Mouse (Mus musculus) midbrain, embryonic 10.5 days (tissue): ENCODE results near the gene Sstr4. TPM values are rescaled to one million over a fixed set of nuclear protein-coding genes. Genes with fewer than 3 reads are reported as not detected.

ENCODE experiments used
- DNase-seq: peaks from one replicate; pipeline ENCODE4 v3.0.0-alpha.2; 2017; ENCODE audit warnings: low spot score
- H3K27ac ChIP-seq: fragments of 300-500 bp; sonication (generic); replicated peaks from 2 replicates; pipeline ENCODE4 v1.5.1; 2016; ENCODE audit warnings: mild to moderate bottlenecking
- H3K27me3 ChIP-seq: fragments of 300-500 bp; sonication (generic); 2 replicates; pipeline ENCODE4 v1.6.1; 2016; ENCODE audit warnings: low read depth, mild to moderate bottlenecking; ENCODE audit not compliant: poor library complexity, severe bottlenecking
- H3K36me3 ChIP-seq: fragments of 300-500 bp; sonication (generic); 2 replicates; pipeline ENCODE4 v1.6.1; 2016; ENCODE audit warnings: mild to moderate bottlenecking, moderate library complexity
- H3K4me1 ChIP-seq: fragments of 300-500 bp; sonication (generic); 2 replicates; pipeline ENCODE4 v1.6.1; 2016
- H3K4me3 ChIP-seq: fragments of 300-500 bp; sonication (generic); 2 replicates; pipeline ENCODE4 v1.5.1; 2016; ENCODE audit warnings: mild to moderate bottlenecking, moderate library complexity
- H3K9me3 ChIP-seq: fragments of 300-500 bp; sonication (generic); replicated peaks from 2 replicates; pipeline ENCODE4 v1.6.1; 2016; ENCODE audit warnings: mild to moderate bottlenecking
- WGBS: fragments of 180-500 bp; shearing (Covaris S2); methylation state at CpG from one replicate; pipeline ENCODE4 v1.1.7; 2016; 5-methylcytosine and 5-hydroxymethylcytosine counted together
- polyA plus RNA-seq: library from polyadenylated mRNA; unstranded; fragments of >200 nt; fragmentation: Nextera tagmentation; extraction: Ambion mirVana; gene quantifications from 2 replicates; pipeline ENCODE4 v1.2.1, GENCODE M21; 2016

The Sstr4 gene
- polyA plus RNA-seq, 1 experiment from 2014 or later, result 0.51 TPM

DNA sequence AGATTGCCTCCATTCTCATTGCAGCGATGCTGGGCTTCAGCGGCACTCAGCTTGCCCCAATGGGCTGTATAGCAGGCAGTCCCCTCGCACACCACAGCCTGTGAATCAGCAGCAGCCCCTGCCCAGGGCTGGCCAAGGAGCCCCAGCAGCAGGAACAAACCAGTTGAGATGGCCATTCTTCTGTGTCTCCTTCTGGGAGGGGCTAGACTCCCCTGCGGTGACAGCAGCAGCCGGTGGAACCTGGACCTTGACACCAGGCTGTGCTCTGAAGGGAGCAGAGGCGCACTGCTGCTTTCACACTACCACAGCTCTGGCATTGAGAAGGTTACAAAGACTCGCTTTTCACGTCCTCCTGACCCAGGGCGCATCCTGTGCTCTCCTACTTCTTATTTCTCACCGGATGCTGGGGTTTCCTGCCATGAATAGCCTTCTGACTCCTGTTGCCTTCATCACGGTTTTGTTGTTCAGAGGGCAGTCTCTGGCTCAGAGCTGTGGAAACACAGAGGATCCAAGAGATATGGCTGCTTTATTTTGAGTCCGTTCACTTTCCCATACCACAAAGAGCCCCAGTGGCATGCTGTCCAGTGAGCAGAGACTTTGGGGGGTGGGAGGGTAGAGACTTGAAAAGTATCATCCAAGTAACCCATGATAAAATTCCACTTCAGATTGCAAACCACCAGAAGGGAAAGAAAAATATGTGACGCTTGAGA is 48.3 kb downstream of the Sstr4 start, which contains the start of gene Cd93:
Gene Cd93, minus strand, starts transcription at position 315 of the 710 bp plus-strand sequence.
- 63% methylated on average over 13 of the region's 13 CpGs for WGBS
- H3K27ac ChIP-seq, result peak within 1 kb of the TSS; percentile 57
- H3K4me1 ChIP-seq, result 0 out of 2 replicates have a peak, but pooled peaks cover 4% of the 10 kb centered on the region
- DNase-seq, result peak; percentile 14
- no peaks in the 10 kb centered on the region for H3K36me3 ChIP-seq
- H3K9me3 ChIP-seq, result no peaks in the 10 kb centered on the region
- H3K4me3 ChIP-seq, result peak within 1 kb of the TSS; percentile 26; the same call in 1 of the 2 replicates
- H3K27me3 ChIP-seq, result no peaks in the 10 kb centered on the region

DNA sequence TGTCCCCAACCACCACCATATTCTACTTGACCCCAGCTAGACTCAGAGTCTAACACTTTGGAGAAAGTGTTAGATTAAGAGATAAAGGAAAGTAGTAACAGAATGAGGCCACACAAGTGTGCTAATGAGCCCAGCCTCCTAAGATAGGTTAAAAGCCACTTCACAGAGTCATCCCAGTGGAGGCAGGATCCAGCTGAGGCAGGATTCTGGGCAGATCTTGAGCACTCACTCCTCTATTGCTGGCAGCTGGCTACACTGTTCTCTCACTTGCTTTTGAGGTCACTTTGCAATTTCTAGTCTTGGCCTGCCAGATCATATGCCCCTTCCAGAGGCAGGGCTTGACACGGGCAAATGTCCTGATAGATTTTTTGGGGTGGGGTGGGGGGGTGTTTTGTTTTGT is 49.3 kb downstream of the Sstr4 start:
- WGBS, result 85% methylated on average over 1 of the region's 1 CpGs

DNA sequence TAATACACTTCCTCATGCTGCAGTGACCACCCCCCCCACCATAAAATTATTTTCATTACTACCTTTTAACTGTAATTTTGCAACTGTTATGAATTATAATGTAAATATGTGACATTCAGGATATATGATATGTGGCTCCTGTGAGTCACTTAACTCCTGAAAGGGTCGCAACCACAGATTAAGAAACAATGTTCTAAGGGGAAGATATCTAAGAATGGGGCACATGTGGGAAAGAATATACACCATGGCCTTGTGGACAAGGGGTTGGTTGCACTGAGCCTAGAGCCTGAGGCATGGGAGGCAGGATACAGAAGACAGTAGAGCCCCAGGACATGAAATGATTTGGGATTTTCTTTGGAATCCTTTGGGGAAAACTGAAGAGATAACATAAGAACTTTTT is 50.5 kb downstream of the Sstr4 start:
- no peaks in the 10 kb centered on the region for H3K9me3 ChIP-seq
- H3K27ac ChIP-seq, result no peak overlapping the region
- DNase-seq, result no peak
- H3K27me3 ChIP-seq, result no peaks in the 10 kb centered on the region
- H3K36me3 ChIP-seq, result no peaks in the 10 kb centered on the region
- H3K4me3 ChIP-seq, result no peak overlapping the region
- H3K4me1 ChIP-seq, result 0 out of 2 replicates have a peak, but pooled peaks cover 4% of the 10 kb centered on the region
- WGBS, result 96% methylated on average over 1 of the region's 1 CpGs

More for the DNA sequence above, 49.3 kb downstream of the Sstr4 start:
- Histone ChIP-seq H3K27me3 (no peaks in the 10 kb centered on the region), H3K4me1 (0 out of 2 replicates have a peak, but pooled peaks cover 4% of the 10 kb centered on the region), H3K4me3 (no peak overlapping the region), H3K9me3 (no peaks in the 10 kb centered on the region), H3K36me3 (no peaks in the 10 kb centered on the region), H3K27ac (no peak overlapping the region)
- DNase-seq, result no peak

Other genes with a start within 250 kb of the Sstr4 start
- 8.2 and 13.0 TPM in 2 replicates for gene Thbd, start 12.8 kb downstream of the Sstr4 start, polyA plus RNA-seq
- 4.7 and 5.5 TPM in 2 replicates for gene Cd93, start 48.2 kb downstream of the Sstr4 start, polyA plus RNA-seq